Mouse (Mus musculus): Measurements from ENCODE around the gene Nr2c2ap. TPM values are rescaled to one million over a fixed set of nuclear protein-coding genes. Genes with fewer than 3 reads are reported as not detected.

The Nr2c2ap gene
- polyA plus RNA-seq, 1 experiment from 2014 or later, result 35.4 TPM

DNA sequence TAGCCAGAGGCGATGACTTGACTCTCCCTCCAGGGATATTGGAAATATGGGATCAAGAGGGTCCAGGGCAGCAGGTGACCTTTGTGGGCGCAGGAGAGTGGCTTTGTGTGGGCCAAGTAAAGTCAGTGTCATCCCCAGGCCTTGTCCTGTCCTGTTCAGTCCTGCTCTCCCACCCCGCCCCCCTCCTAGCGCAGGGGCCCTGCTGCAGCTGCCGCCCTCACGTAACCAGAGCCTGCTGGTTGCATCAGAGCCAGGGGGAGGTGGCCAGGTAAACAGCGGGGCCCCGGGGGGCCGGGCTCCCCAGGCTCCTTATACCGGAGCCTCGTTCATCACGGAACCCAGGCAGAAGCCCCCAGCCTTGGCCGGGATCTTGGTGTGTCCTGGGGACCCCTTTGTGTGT, 19.0 kb downstream of the Nr2c2ap start:
- DNase-seq (ENCODE audit: low spot score), result peak; percentile 53
- ATAC-seq (replicated peaks; ENCODE audit: low FRiP score), result no peak
- Histone ChIP-seq H3K9ac (ENCODE audit: low read depth, low read length) (no peak overlapping the region), H3K27me3 (replicated peaks; ENCODE audit: control insufficient read depth, insufficient read depth, low read length) (peaks cover 11% of the 10 kb centered on the region; the same call in 1 of the 2 replicates), H3K4me2 (peak overlapping the region; percentile 18), H3K36me3 (ENCODE audit: control insufficient read depth, insufficient read depth, low read length) (peaks cover 6% of the 10 kb centered on the region; the same call in 1 of the 2 replicates), H3K4me3 (ENCODE audit: low read depth, low read length) (no peak overlapping the region), H3K4me1 (replicated peaks; ENCODE audit: control insufficient read depth, insufficient read depth, low read length) (peaks cover 3% of the 10 kb centered on the region; the same call in 1 of the 2 replicates), H3K9me3 (ENCODE audit: control insufficient read depth, low read length) (no peaks in the 10 kb centered on the region), H3K27ac (ENCODE audit: low read depth, low read length) (no peak overlapping the region)
- 24% methylated on average over 13 of the region's 13 CpGs for WGBS

DNA sequence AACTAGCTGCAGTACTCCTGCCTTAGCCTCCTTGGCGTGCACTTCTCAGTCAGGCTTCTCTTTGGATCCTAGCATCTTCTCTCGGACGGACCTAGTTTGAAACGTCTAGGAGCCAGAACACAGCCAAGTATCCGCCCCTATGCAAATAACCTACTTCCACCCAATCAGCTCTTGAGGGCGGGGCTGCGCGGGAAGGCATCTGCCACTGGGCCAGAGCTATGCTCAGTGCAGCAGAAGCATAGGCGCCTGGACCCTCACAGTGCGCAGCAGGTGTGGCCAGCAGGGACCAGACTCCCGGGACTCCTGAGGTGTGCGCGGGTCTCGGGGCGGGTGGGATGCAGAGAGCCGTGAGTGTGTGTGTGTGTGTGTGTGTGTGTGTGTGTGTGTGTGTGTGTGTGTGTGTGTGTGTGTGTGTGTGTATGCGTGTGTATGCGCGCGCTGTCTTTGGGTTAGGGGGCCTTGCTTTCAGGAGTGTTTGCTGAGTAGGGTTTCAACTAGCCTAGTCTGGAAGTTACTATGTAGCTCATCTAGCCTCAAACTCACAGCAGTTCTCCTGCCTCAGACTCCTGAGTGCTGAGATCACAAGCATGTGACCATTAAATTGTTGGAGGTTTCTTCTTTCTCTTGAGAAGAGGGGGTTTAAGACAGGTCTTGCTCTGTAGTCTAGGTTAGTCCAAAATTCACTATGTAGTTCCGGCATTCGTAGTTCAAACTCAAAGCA, 21.6 kb downstream of the Nr2c2ap start:
- 0 out of 2 replicates have a peak overlapping the region, but pooled peaks have one; percentile 9 for H3K4me3 ChIP-seq (ENCODE audit: low read depth, low read length)
- H3K4me1 ChIP-seq (replicated peaks; ENCODE audit: control insufficient read depth, insufficient read depth, low read length), result peaks cover 4% of the 10 kb centered on the region
- H3K27me3 ChIP-seq (replicated peaks; ENCODE audit: control insufficient read depth, insufficient read depth, low read length), result peaks cover 16% of the 10 kb centered on the region; the same call in 1 of the 2 replicates
- H3K36me3 ChIP-seq (ENCODE audit: control insufficient read depth, insufficient read depth, low read length), result no peaks in the 10 kb centered on the region
- no peak overlapping the region for H3K9ac ChIP-seq (ENCODE audit: low read depth, low read length)
- no peaks in the 10 kb centered on the region for H3K9me3 ChIP-seq (ENCODE audit: control insufficient read depth, low read length)
- 16% methylated on average over 22 of the region's 22 CpGs for WGBS
- ATAC-seq (replicated peaks; ENCODE audit: low FRiP score) (peak; percentile 96), DNase-seq (ENCODE audit: low spot score) (peak; percentile 71)
- no peak overlapping the region for H3K27ac ChIP-seq (ENCODE audit: low read depth, low read length)
- peak overlapping the region; percentile 55 for H3K4me2 ChIP-seq

DNA sequence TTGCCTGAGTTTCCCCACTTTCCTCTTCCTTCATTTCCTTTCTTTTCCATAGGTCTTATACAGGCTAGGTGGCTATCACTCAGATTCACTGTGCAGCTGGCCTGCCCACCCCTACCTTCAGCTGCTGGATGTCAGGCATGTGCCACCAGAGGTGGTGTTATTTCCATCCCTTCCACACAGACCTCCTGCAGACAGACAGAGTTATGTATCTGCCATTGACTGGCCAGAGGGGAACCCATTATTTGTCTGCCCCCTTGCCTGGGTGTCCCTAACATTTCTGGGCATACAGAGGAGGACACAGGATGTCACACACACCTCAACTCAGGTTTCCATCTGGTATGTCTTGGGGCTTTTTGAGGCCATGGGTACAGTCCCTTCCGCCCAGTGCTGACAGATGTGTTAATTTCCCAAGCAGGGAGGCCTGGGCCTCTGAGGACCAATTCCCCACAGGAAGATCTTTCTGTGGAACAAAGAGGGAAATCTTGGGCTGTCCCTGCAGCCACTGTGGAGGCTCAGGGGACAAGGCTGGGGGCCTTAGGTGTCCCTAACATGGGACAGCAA, 26.2 kb downstream of the Nr2c2ap start:
- Histone ChIP-seq H3K9me3 (ENCODE audit: control insufficient read depth, low read length) (no peaks in the 10 kb centered on the region), H3K9ac (ENCODE audit: low read depth, low read length) (no peak overlapping the region), H3K4me3 (ENCODE audit: low read depth, low read length) (no peak overlapping the region), H3K36me3 (ENCODE audit: control insufficient read depth, insufficient read depth, low read length) (no peaks in the 10 kb centered on the region), H3K4me1 (replicated peaks; ENCODE audit: control insufficient read depth, insufficient read depth, low read length) (peaks cover 4% of the 10 kb centered on the region), H3K27me3 (replicated peaks; ENCODE audit: control insufficient read depth, insufficient read depth, low read length) (peaks cover 11% of the 10 kb centered on the region; the same call in 1 of the 2 replicates), H3K27ac (ENCODE audit: low read depth, low read length) (no peak overlapping the region), H3K4me2 (no peak overlapping the region)
- DNase-seq (ENCODE audit: low spot score) (no peak), ATAC-seq (replicated peaks; ENCODE audit: low FRiP score) (no peak)
- WGBS, result 83% methylated on average over 1 of the region's 1 CpGs

DNA sequence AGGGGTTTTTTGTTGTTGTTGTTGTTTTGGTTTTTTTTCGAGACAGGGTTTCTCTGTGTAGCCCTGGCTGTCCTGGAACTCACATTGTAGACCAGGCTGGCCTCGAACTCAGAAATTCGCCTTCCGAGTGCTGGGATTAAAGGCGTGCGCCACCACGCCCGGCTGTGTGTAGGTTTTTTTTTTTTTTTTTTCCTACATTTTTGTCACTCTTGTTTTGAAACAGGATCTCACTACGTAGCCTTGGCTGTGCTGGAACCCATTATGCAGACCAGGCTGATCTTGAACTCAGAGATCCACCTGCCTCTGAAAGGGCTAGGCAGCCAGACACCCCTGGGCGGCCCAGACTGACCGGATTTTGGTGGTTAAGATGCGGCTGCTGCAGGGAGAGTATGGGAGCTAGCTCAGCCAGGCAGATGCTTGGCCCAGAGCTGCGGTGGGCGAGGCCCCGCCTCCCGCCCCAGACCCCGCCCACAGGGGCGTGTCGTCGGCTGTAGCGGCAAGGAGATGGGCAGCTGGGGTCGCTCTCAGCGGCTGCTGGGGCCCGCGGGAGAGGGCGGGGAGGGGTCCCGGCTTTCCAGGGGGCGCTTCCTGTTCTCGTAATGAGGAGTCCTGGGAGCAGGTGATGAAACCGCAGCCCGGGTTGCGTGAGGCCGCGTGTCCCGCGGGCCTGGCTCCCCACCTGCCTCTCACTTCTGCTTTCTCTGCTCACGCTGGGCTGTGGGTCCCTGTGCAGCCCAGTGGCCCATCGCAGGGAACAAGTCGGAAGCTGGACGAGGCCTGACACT, 27.1 kb downstream of the Nr2c2ap start:
- Histone ChIP-seq H3K4me3 (ENCODE audit: low read depth, low read length) (peak overlapping the region; percentile 65), H3K4me1 (replicated peaks; ENCODE audit: control insufficient read depth, insufficient read depth, low read length) (peaks cover 3% of the 10 kb centered on the region; the same call in 1 of the 2 replicates), H3K9me3 (ENCODE audit: control insufficient read depth, low read length) (no peaks in the 10 kb centered on the region), H3K9ac (ENCODE audit: low read depth, low read length) (peak overlapping the region; percentile 64), H3K4me2 (peak overlapping the region; percentile 93), H3K27me3 (replicated peaks; ENCODE audit: control insufficient read depth, insufficient read depth, low read length) (peaks cover 11% of the 10 kb centered on the region; the same call in 1 of the 2 replicates), H3K27ac (ENCODE audit: low read depth, low read length) (peak overlapping the region; percentile 25; the same call in 1 of the 2 replicates), H3K36me3 (ENCODE audit: control insufficient read depth, insufficient read depth, low read length) (no peaks in the 10 kb centered on the region)
- 11% methylated on average over 40 of the region's 40 CpGs for WGBS
- ATAC-seq (replicated peaks; ENCODE audit: low FRiP score) (peak; percentile 87), DNase-seq (ENCODE audit: low spot score) (peak; percentile 88)

DNA sequence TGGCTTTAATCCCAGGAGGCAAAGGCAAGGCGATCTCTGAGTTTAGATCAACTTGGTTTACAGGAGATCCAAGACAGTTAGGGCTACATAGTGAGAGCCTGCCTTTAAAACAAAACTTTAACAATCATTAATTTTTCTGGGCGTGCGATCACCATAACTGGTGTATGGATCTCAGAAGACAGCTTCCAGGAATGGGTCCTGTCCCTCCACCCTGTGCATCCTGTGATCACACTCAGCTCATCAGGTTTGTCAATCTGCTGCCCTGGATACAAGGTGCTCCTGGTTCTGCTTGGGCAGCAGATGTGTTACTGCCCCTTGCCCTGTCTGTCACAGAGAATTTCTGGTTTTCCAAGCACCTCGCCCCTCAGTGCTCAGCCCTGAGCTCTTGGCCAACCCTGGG, 28.1 kb downstream of the Nr2c2ap start:
- Histone ChIP-seq H3K36me3 (ENCODE audit: control insufficient read depth, insufficient read depth, low read length) (no peaks in the 10 kb centered on the region), H3K4me3 (ENCODE audit: low read depth, low read length) (no peak overlapping the region), H3K9me3 (ENCODE audit: control insufficient read depth, low read length) (no peaks in the 10 kb centered on the region), H3K27me3 (replicated peaks; ENCODE audit: control insufficient read depth, insufficient read depth, low read length) (peaks cover 11% of the 10 kb centered on the region; the same call in 1 of the 2 replicates), H3K4me1 (replicated peaks; ENCODE audit: control insufficient read depth, insufficient read depth, low read length) (peaks cover 3% of the 10 kb centered on the region; the same call in 1 of the 2 replicates), H3K9ac (ENCODE audit: low read depth, low read length) (no peak overlapping the region), H3K4me2 (no peak overlapping the region; the same call in 1 of the 2 replicates), H3K27ac (ENCODE audit: low read depth, low read length) (no peak overlapping the region)
- WGBS, result 74% methylated on average over 4 of the region's 4 CpGs
- ATAC-seq (replicated peaks; ENCODE audit: low FRiP score) (no peak), DNase-seq (ENCODE audit: low spot score) (no peak)

DNA sequence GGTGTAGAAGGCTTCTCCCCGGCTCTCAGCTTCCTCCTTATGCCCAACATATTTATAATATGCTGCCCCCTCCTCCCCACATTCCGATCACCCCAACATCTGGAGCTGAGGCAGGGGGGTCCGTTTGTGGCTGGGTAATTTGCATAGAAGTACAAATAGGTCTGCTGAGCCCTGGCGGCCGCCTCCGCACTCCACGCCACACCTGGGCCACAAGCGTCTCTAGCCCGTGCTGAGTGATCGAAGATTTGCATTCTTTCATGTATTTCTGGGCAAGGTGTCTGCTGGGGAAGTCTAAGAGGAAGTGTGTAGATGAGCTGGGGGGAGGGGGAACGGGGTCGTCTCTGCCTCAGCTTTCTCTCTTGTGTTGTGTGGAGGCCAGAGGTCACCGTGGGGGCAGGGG, 28.9 kb downstream of the Nr2c2ap start:
- no peak for DNase-seq (ENCODE audit: low spot score)
- H3K9ac ChIP-seq (ENCODE audit: low read depth, low read length), result no peak overlapping the region
- WGBS, result 49% methylated on average over 13 of the region's 13 CpGs
- peaks cover 3% of the 10 kb centered on the region; the same call in 1 of the 2 replicates for H3K4me1 ChIP-seq (replicated peaks; ENCODE audit: control insufficient read depth, insufficient read depth, low read length)
- no peak for ATAC-seq (replicated peaks; ENCODE audit: low FRiP score)
- no peaks in the 10 kb centered on the region for H3K36me3 ChIP-seq (ENCODE audit: control insufficient read depth, insufficient read depth, low read length)
- H3K27ac ChIP-seq (ENCODE audit: low read depth, low read length), result no peak overlapping the region
- peaks cover 8% of the 10 kb centered on the region for H3K27me3 ChIP-seq (replicated peaks; ENCODE audit: control insufficient read depth, insufficient read depth, low read length)
- no peak overlapping the region for H3K4me3 ChIP-seq (ENCODE audit: low read depth, low read length)
- H3K4me2 ChIP-seq, result no peak overlapping the region
- H3K9me3 ChIP-seq (ENCODE audit: control insufficient read depth, low read length), result no peaks in the 10 kb centered on the region

DNA sequence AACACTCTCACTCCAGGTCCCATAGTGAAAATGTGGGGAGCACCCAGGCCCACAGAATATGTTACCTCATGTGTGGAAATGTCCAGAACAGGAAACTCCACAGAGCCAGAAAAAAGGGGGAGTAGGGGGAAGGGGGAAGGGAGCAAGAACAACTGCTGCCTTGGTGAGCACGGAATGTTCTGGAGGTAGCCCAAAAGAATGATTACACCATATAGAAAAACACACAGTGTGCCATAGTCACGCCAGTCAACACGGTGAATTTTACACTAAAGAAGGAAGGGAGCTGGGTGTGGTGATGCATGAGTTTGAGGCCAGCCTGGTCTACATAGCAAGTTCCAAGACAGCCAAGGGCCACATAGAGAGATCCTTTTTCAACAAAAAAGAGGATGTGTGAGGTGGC, 32.2 kb downstream of the Nr2c2ap start:
- Histone ChIP-seq H3K9me3 (ENCODE audit: control insufficient read depth, low read length) (no peaks in the 10 kb centered on the region), H3K4me2 (no peak overlapping the region), H3K4me1 (replicated peaks; ENCODE audit: control insufficient read depth, insufficient read depth, low read length) (peaks cover 15% of the 10 kb centered on the region), H3K36me3 (ENCODE audit: control insufficient read depth, insufficient read depth, low read length) (no peaks in the 10 kb centered on the region), H3K9ac (ENCODE audit: low read depth, low read length) (no peak overlapping the region), H3K27ac (ENCODE audit: low read depth, low read length) (no peak overlapping the region), H3K27me3 (replicated peaks; ENCODE audit: control insufficient read depth, insufficient read depth, low read length) (peaks cover 12% of the 10 kb centered on the region), H3K4me3 (ENCODE audit: low read depth, low read length) (no peak overlapping the region)
- ATAC-seq (replicated peaks; ENCODE audit: low FRiP score) (no peak), DNase-seq (ENCODE audit: low spot score) (no peak)
- 84% methylated on average over 3 of the region's 3 CpGs for WGBS

DNA sequence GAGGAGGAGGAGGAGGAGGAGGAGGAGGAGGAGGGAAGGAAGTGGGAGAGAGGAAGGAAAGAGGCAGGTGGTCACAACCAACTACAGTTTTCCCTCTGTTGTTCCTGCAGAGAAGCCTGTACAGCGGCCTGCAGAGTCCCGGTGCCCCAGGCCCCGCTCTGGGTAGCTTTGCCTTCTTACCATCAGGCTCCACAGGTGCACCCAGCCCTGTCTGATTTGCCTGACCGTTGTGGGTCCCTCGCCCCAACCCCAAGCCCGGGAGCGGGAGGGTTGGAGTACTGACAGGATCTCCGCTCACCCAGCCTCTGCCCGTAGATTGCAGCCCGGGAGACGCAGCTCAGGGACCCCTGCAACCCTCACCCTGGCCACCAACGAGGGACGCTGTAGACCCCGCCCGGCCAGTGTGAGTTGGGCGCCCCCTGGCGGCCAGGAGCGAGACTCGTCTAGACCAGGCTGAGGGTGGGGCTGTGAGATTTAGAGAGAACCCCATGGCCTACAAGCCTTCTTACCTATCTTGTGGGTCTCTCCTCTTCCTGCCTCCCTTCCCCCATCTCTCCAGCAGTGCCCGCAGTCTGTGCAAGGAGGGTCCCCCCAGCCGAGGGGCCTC, 35.5 kb downstream of the Nr2c2ap start:
- WGBS, result 3% methylated on average over 21 of the region's 21 CpGs
- no peaks in the 10 kb centered on the region for H3K36me3 ChIP-seq (ENCODE audit: control insufficient read depth, insufficient read depth, low read length)
- peak; percentile 72 for ATAC-seq (replicated peaks; ENCODE audit: low FRiP score)
- 0 out of 2 replicates have a peak overlapping the region, but pooled peaks have one; percentile 6 for H3K9ac ChIP-seq (ENCODE audit: low read depth, low read length)
- H3K4me1 ChIP-seq (replicated peaks; ENCODE audit: control insufficient read depth, insufficient read depth, low read length), result peaks cover 25% of the 10 kb centered on the region
- no peak overlapping the region for H3K27ac ChIP-seq (ENCODE audit: low read depth, low read length)
- peak; percentile 86 for DNase-seq (ENCODE audit: low spot score)
- no peaks in the 10 kb centered on the region for H3K9me3 ChIP-seq (ENCODE audit: control insufficient read depth, low read length)
- peak overlapping the region; percentile 15; the same call in 1 of the 2 replicates for H3K4me3 ChIP-seq (ENCODE audit: low read depth, low read length)
- H3K4me2 ChIP-seq, result peak overlapping the region; percentile 61
- peaks cover 12% of the 10 kb centered on the region for H3K27me3 ChIP-seq (replicated peaks; ENCODE audit: control insufficient read depth, insufficient read depth, low read length)

Data from liver, embryonic 11.5 days (tissue).